Mouse (Mus musculus) intestine, embryonic 15.5 days (tissue): Measurements from ENCODE around the gene Galnt6. TPM values are rescaled to one million over a fixed set of nuclear protein-coding genes. Genes with fewer than 3 reads are reported as not detected.

Experiments
- ATAC-seq: fragments of 200-750 bp; cut with Nextera tagmentation; 2 replicates; pipeline ENCODE4 v1.8.0; 2017; ENCODE audit warnings: moderate TSS enrichment, moderate library complexity
- H3K27ac ChIP-seq: fragments of 300-500 bp; sonication (generic); 2 replicates; pipeline ENCODE4 v1.5.1; 2015; ENCODE audit warnings: mild to moderate bottlenecking, inconsistent platforms
- H3K27me3 ChIP-seq: fragments of 300-500 bp; sonication (generic); replicated peaks from 2 replicates; pipeline ENCODE4 v1.6.1; 2015; ENCODE audit warnings: inconsistent platforms
- H3K36me3 ChIP-seq: fragments of 300-500 bp; sonication (generic); 2 replicates; pipeline ENCODE4 v1.6.1; 2015; ENCODE audit warnings: inconsistent platforms
- H3K4me1 ChIP-seq: fragments of 300-500 bp; sonication (generic); replicated peaks from 2 replicates; pipeline ENCODE4 v1.6.1; 2015; ENCODE audit warnings: inconsistent platforms
- H3K4me2 ChIP-seq: fragments of 300-500 bp; sonication (generic); replicated peaks from 2 replicates; pipeline ENCODE4 v1.6.1; 2015; ENCODE audit warnings: mild to moderate bottlenecking, inconsistent platforms
- H3K4me3 ChIP-seq: fragments of 300-500 bp; sonication (generic); replicated peaks from 2 replicates; pipeline ENCODE4 v1.5.1; 2015; ENCODE audit warnings: inconsistent platforms
- H3K9ac ChIP-seq: fragments of 300-500 bp; sonication (generic); 2 replicates; pipeline ENCODE4 v1.6.1; 2015; ENCODE audit warnings: inconsistent platforms
- H3K9me3 ChIP-seq: fragments of 300-500 bp; sonication (generic); 2 replicates; pipeline ENCODE4 v1.6.1; 2016; ENCODE audit warnings: inconsistent platforms
- WGBS: fragments of 180-500 bp; shearing (Covaris S2); methylation state at CpG from one replicate; pipeline ENCODE4 v1.1.7; 2015; 5-methylcytosine and 5-hydroxymethylcytosine counted together
- polyA plus RNA-seq: library from polyadenylated mRNA; unstranded; fragments of >200 nt; fragmentation: Nextera tagmentation; extraction: Ambion mirVana; gene quantifications from 2 replicates; pipeline ENCODE4 v1.2.1, GENCODE M21; 2015

The Galnt6 gene
- polyA plus RNA-seq, 1 experiment from 2014 or later: 4.2 TPM

GRCm38 (mm10) chr15:100762649-100763048 lies 33.5 kb upstream of the Galnt6 start:
- peaks cover 7% of the 10 kb centered on the region; the same call in 1 of the 2 replicates for H3K4me1 ChIP-seq
- H3K4me2 ChIP-seq: peak overlapping the region; percentile 95
- ATAC-seq: no peak
- no peak overlapping the region for H3K9ac ChIP-seq
- H3K27me3 ChIP-seq: peaks cover 4% of the 10 kb centered on the region; the same call in 1 of the 2 replicates
- 0 out of 2 replicates have a peak overlapping the region, but pooled peaks have one; percentile 68 for H3K4me3 ChIP-seq
- H3K36me3 ChIP-seq: no peaks in the 10 kb centered on the region
- H3K27ac ChIP-seq: no peak overlapping the region
- no peaks in the 10 kb centered on the region for H3K9me3 ChIP-seq
- 48% methylated on average over 8 of the region's 8 CpGs for WGBS

- H3K4me1 ChIP-seq: peaks cover 7% of the 10 kb centered on the region; the same call in 1 of the 2 replicates
- peak within 1 kb of the TSS; percentile 50 for H3K9ac ChIP-seq
- H3K27ac ChIP-seq: peak within 1 kb of the TSS; percentile 55
- peak; percentile 95 for ATAC-seq
- peak within 1 kb of the TSS; percentile 68 for H3K4me3 ChIP-seq
- peak within 1 kb of the TSS; percentile 95 for H3K4me2 ChIP-seq
- no peaks in the 10 kb centered on the region for H3K36me3 ChIP-seq
- WGBS: under 1% methylated on average over 46 of the region's 64 CpGs
- H3K27me3 ChIP-seq: peaks cover 4% of the 10 kb centered on the region; the same call in 1 of the 2 replicates
- no peaks in the 10 kb centered on the region for H3K9me3 ChIP-seq
Measured at GRCm38 (mm10) chr15:100761419-100762185, 32.4 kb upstream of the Galnt6 start, which contains the start of gene Slc4a8. Gene Slc4a8 (plus strand): TSS chr15:100761747.

- peak overlapping the region; percentile 55 for H3K27ac ChIP-seq
- no peak overlapping the region for H3K9ac ChIP-seq
- no peak for ATAC-seq
- 20% methylated on average over 9 of the region's 9 CpGs for WGBS
- H3K27me3 ChIP-seq: peaks cover 4% of the 10 kb centered on the region; the same call in 1 of the 2 replicates
- peaks cover 7% of the 10 kb centered on the region; the same call in 1 of the 2 replicates for H3K4me1 ChIP-seq
- H3K4me3 ChIP-seq: peak overlapping the region; percentile 68
- H3K36me3 ChIP-seq: no peaks in the 10 kb centered on the region
- H3K4me2 ChIP-seq: peak overlapping the region; percentile 95
- H3K9me3 ChIP-seq: no peaks in the 10 kb centered on the region
Measured at GRCm38 (mm10) chr15:100761036-100761418, 31.9 kb upstream of the Galnt6 start.

- ATAC-seq: no peak
- 91% methylated on average over 10 of the region's 10 CpGs for WGBS
Measured at GRCm38 (mm10) chr15:100759286-100759685, 30.1 kb upstream of the Galnt6 start.

GRCm38 (mm10) chr15:100757527-100757978 lies 28.4 kb upstream of the Galnt6 start:
- WGBS: 2% methylated on average over 7 of the region's 7 CpGs
- H3K4me2 ChIP-seq: peak overlapping the region; percentile 30
- H3K36me3 ChIP-seq: no peaks in the 10 kb centered on the region
- peaks cover 9% of the 10 kb centered on the region; the same call in 1 of the 2 replicates for H3K4me1 ChIP-seq
- peaks cover under 1% of the 10 kb centered on the region; the same call in 1 of the 2 replicates for H3K27me3 ChIP-seq
- no peaks in the 10 kb centered on the region for H3K9me3 ChIP-seq
- H3K4me3 ChIP-seq: no peak overlapping the region
- no peak overlapping the region for H3K27ac ChIP-seq
- peak; percentile 14; the same call in 1 of the 2 replicates for ATAC-seq
- no peak overlapping the region for H3K9ac ChIP-seq

More at GRCm38 (mm10) chr15:100759286-100759685, 30.1 kb upstream of the Galnt6 start:
- no peaks in the 10 kb centered on the region for H3K9me3 ChIP-seq
- peaks cover 7% of the 10 kb centered on the region; the same call in 1 of the 2 replicates for H3K4me1 ChIP-seq
- H3K36me3 ChIP-seq: no peaks in the 10 kb centered on the region
- no peak overlapping the region for H3K4me3 ChIP-seq
- no peak overlapping the region for H3K4me2 ChIP-seq
- H3K9ac ChIP-seq: no peak overlapping the region
- H3K27ac ChIP-seq: no peak overlapping the region
- peaks cover 4% of the 10 kb centered on the region; the same call in 1 of the 2 replicates for H3K27me3 ChIP-seq

GRCm38 (mm10) chr15:100755881-100756624 lies 26.9 kb upstream of the Galnt6 start:
- Histone ChIP-seq H3K4me2 (no peak overlapping the region), H3K27ac (no peak overlapping the region), H3K9me3 (no peaks in the 10 kb centered on the region), H3K4me1 (peaks cover 4% of the 10 kb centered on the region; the same call in 1 of the 2 replicates), H3K9ac (no peak overlapping the region), H3K27me3 (no peaks in the 10 kb centered on the region), H3K4me3 (no peak overlapping the region), H3K36me3 (no peaks in the 10 kb centered on the region)
- WGBS: 56% methylated on average over 3 of the region's 3 CpGs
- no peak for ATAC-seq

GRCm38 (mm10) chr15:100755498-100755859 lies 26.3 kb upstream of the Galnt6 start:
- Histone ChIP-seq H3K4me3 (no peak overlapping the region), H3K4me1 (0 out of 2 replicates have a peak, but pooled peaks cover 2% of the 10 kb centered on the region), H3K9ac (0 out of 2 replicates have a peak overlapping the region, but pooled peaks have one; percentile 13), H3K27ac (peak overlapping the region; percentile 85; the same call in 1 of the 2 replicates), H3K36me3 (no peaks in the 10 kb centered on the region), H3K4me2 (peak overlapping the region; percentile 52), H3K27me3 (no peaks in the 10 kb centered on the region), H3K9me3 (no peaks in the 10 kb centered on the region)
- 31% methylated on average over 7 of the region's 8 CpGs for WGBS
- ATAC-seq: peak; percentile 9; the same call in 1 of the 2 replicates

- 9% methylated on average over 11 of the region's 11 CpGs for WGBS
- H3K4me2 ChIP-seq: peak overlapping the region; percentile 52
- no peaks in the 10 kb centered on the region for H3K36me3 ChIP-seq
Measured at GRCm38 (mm10) chr15:100754805-100755497, 25.8 kb upstream of the Galnt6 start.

GRCm38 (mm10) chr15:100754041-100754440 lies 24.9 kb upstream of the Galnt6 start:
- Histone ChIP-seq H3K27ac (no peak overlapping the region), H3K4me2 (0 out of 2 replicates have a peak overlapping the region, but pooled peaks have one; percentile 52), H3K4me3 (no peak overlapping the region), H3K27me3 (no peaks in the 10 kb centered on the region), H3K36me3 (no peaks in the 10 kb centered on the region), H3K9me3 (no peaks in the 10 kb centered on the region), H3K4me1 (0 out of 2 replicates have a peak, but pooled peaks cover 2% of the 10 kb centered on the region), H3K9ac (no peak overlapping the region)
- 49% methylated on average over 7 of the region's 7 CpGs for WGBS
- ATAC-seq: no peak

More at GRCm38 (mm10) chr15:100754805-100755497, 25.8 kb upstream of the Galnt6 start:
- H3K9ac ChIP-seq: 0 out of 2 replicates have a peak overlapping the region, but pooled peaks have one; percentile 13
- peak overlapping the region; percentile 85 for H3K27ac ChIP-seq
- ATAC-seq: peak; percentile 89
- H3K27me3 ChIP-seq: no peaks in the 10 kb centered on the region
- H3K4me1 ChIP-seq: 0 out of 2 replicates have a peak, but pooled peaks cover 2% of the 10 kb centered on the region
- H3K9me3 ChIP-seq: no peaks in the 10 kb centered on the region
- 0 out of 2 replicates have a peak overlapping the region, but pooled peaks have one; percentile 12 for H3K4me3 ChIP-seq

GRCm38 (mm10) chr15:100753045-100753444 lies 23.9 kb upstream of the Galnt6 start:
- Histone ChIP-seq H3K4me3 (no peak overlapping the region), H3K4me2 (no peak overlapping the region), H3K36me3 (no peaks in the 10 kb centered on the region), H3K9ac (no peak overlapping the region), H3K9me3 (no peaks in the 10 kb centered on the region), H3K27me3 (no peaks in the 10 kb centered on the region), H3K27ac (no peak overlapping the region), H3K4me1 (0 out of 2 replicates have a peak, but pooled peaks cover 5% of the 10 kb centered on the region)
- ATAC-seq: no peak
- 57% methylated on average over 5 of the region's 5 CpGs for WGBS

- 75% methylated on average over 2 of the region's 2 CpGs for WGBS
- H3K9ac ChIP-seq: no peak overlapping the region
- no peak overlapping the region for H3K4me2 ChIP-seq
- H3K4me1 ChIP-seq: peaks cover 10% of the 10 kb centered on the region
- no peak overlapping the region for H3K4me3 ChIP-seq
- ATAC-seq: no peak
- H3K27me3 ChIP-seq: no peaks in the 10 kb centered on the region
- H3K36me3 ChIP-seq: no peaks in the 10 kb centered on the region
- H3K27ac ChIP-seq: no peak overlapping the region
- no peaks in the 10 kb centered on the region for H3K9me3 ChIP-seq
Measured at GRCm38 (mm10) chr15:100752439-100752838, 23.3 kb upstream of the Galnt6 start.
